17 mouse cellular contexts compared by ENCODE assay signal in the genomic region with DNA sequence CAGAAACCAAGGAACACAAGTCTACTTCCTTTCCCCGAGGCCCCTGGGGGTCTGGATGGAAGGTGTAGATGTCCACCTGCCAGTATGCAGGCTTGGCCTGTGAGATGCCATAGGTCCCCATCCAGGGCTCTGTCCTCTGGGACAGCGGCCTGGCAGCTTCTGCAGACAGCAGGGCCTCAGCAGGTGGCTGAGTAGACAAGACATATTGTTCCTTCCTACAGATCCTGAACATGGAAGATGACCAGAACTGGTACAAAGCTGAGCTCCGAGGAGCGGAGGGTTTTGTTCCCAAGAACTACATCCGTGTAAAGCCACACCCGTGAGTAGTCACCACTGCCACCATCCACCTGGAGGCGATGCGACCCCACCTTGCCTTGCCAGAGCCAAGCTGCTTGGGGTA. TPM values are rescaled to one million over a fixed set of nuclear protein-coding genes. Genes with fewer than 3 reads are reported as not detected.
DNase-seq lines count a peak whose midpoint lies in the region; TF ChIP-seq lines count a peak whose summit lies in the region.
"Had no signal": no experiment of that assay in that cellular context is flagged by ENCODE, and none has a peak within 500 bp of the region (broad histone marks: within the 10 kb centered on the region; RNA-seq: fewer than 3 reads in every experiment).

No protein-coding gene starts in this region.

- no peak for TF ChIP-seq POLR2A in spleen, adult 2 months (IDR thresholded peaks at IDR 0.05; ENCODE audit: low read depth, low read length)

- no peak for DNase-seq in spleen, adult 2 months (ENCODE audit: low read depth in 1 of 2, low spot score in 2 of 2)
- no peak for DNase-seq in spleen, adult 12 weeks (ENCODE audit: low spot score)
- DNase-seq in brain, adult 2 months (ENCODE audit: low read depth, low spot score), result peak; percentile 31
- peak; percentile 57 for DNase-seq in cerebellum, adult 9-10 months
- no peak for DNase-seq in right cerebral cortex, adult 2 months (ENCODE audit: low spot score in 2 of 2)
- DNase-seq in left cerebral cortex, adult 9 months (ENCODE audit: low spot score in 2 of 2), result no peak
- DNase-seq in MN1 (ENCODE audit: low spot score), result no peak
- DNase-seq: adrenal gland, postnatal 14 days; gastrocnemius, postnatal 25 days; kidney, adult 18-20 months had no signal

- no peaks in the 10 kb centered on the region for H3K27me3 ChIP-seq in spleen, adult 2 months (ENCODE audit: control insufficient read depth, insufficient read depth, low read length)
- H3K27me3 ChIP-seq: embryonic facial prominence, embryonic 13.5 days; forebrain, embryonic 12.5 days; heart, embryonic 12.5 days; intestine, embryonic 15.5 days; Patski had no signal

- WGBS in spleen, adult 2 months, result 92% methylated on average over 8 of the region's 8 CpGs

- H3K4me1 ChIP-seq in spleen, adult 2 months (ENCODE audit: control insufficient read depth, insufficient read depth, insufficient read length), result peaks cover 42% of the 10 kb centered on the region; the same call in 1 of the 2 replicates
- H3K4me1 ChIP-seq: forebrain, embryonic 12.5 days had no signal

- peaks cover 38% of the 10 kb centered on the region for H3K36me3 ChIP-seq in spleen, adult 2 months (ENCODE audit: control insufficient read depth, insufficient read depth, low read length)
- H3K36me3 ChIP-seq: embryonic facial prominence, embryonic 13.5 days; forebrain, embryonic 12.5 days; heart, embryonic 12.5 days; hindbrain, embryonic 10.5 days; intestine, embryonic 15.5 days had no signal

- peak overlapping the region; percentile 65 for H3K27ac ChIP-seq in spleen, adult 2 months (ENCODE audit: insufficient read depth, low read length)
- H3K27ac ChIP-seq: embryonic facial prominence, embryonic 13.5 days; forebrain, embryonic 12.5 days; hindbrain, embryonic 14.5 days; intestine, embryonic 15.5 days had no signal

- no peak overlapping the region for H3K4me3 ChIP-seq in spleen, adult 2 months (ENCODE audit: extremely low read depth, insufficient read depth, insufficient read length)
- H3K4me3 ChIP-seq: embryonic facial prominence, embryonic 13.5 days; forebrain, embryonic 12.5 days; heart, embryonic 12.5 days; hindbrain, embryonic 10.5 days; intestine, embryonic 15.5 days had no signal

- no peak for TF ChIP-seq CTCF in spleen, adult 2 months (IDR thresholded peaks at IDR 0.05; ENCODE audit: extremely low read depth, insufficient read depth, insufficient read length, insufficient replicate concordance)

RNA-seq across cellular contexts. Expression of a gene that starts 6.9 kb away (rescaled TPM):
- polyA plus RNA-seq in spleen, adult 2 months (2012; rRNA removed), result 85.6 and 97.1 TPM in 2 replicates

RNA-seq across cellular contexts. Expression of a gene that starts 23.9 kb away (rescaled TPM):
- polyA plus RNA-seq in spleen, adult 2 months (2012; rRNA removed), result 1.3 and 2.0 TPM in 2 replicates
- polyA plus RNA-seq: Patski had no signal

Comparison
In these comparisons a context has a peak if more than half of its experiments do, and no peak if none do; other contexts are left out.
1. DNase-seq: peak in brain, adult 2 months (single experiment) and cerebellum, adult 9-10 months (single experiment); none in spleen, adult 2 months (0 of 2), spleen, adult 12 weeks (single experiment), right cerebral cortex, adult 2 months (0 of 2), left cerebral cortex, adult 9 months (0 of 2) and MN1 (single experiment).